Mouse (Mus musculus): Measurements from ENCODE around the gene Plekhg5.

GRCm38 (mm10) chr4:152079261-152079660 lies 7.0 kb downstream of the Plekhg5 start:
- TF ChIP-seq CTCF (IDR thresholded peaks at IDR 0.05; ENCODE audit: borderline replicate concordance, insufficient read depth, low read depth, low read length) (no peak), POLR2A (IDR thresholded peaks at IDR 0.05; ENCODE audit: borderline replicate concordance, insufficient read depth, low read length) (no peak)

Measured in cerebellum, adult 2 months (tissue).